Mouse (Mus musculus) neural tube, embryonic 14.5 days (tissue): ENCODE results near the gene Med1. TPM values are rescaled to one million over a fixed set of nuclear protein-coding genes. Genes with fewer than 3 reads are reported as not detected.

Source experiments
- ATAC-seq: fragments of 200-750 bp; cut with Nextera tagmentation; 2 replicates; pipeline ENCODE4 v1.8.0; 2017; ENCODE audit warnings: low read depth, mild to moderate bottlenecking, moderate TSS enrichment, moderate library complexity
- H3K27ac ChIP-seq: fragments of 300-500 bp; sonication (generic); 2 replicates; pipeline ENCODE4 v1.5.1; 2014; ENCODE audit warnings: low read depth, mild to moderate bottlenecking, control low read depth, low read length, moderate library complexity, mixed read lengths
- H3K27me3 ChIP-seq: fragments of 300-500 bp; sonication (generic); 2 replicates; pipeline ENCODE4 v1.6.1; 2014; ENCODE audit warnings: low read length; ENCODE audit not compliant: control insufficient read depth, insufficient read depth
- H3K36me3 ChIP-seq: fragments of 300-500 bp; sonication (generic); 2 replicates; pipeline ENCODE4 v1.6.1; 2014; ENCODE audit warnings: low read length, mixed read lengths; ENCODE audit not compliant: control insufficient read depth, insufficient read depth
- H3K4me1 ChIP-seq: fragments of 300-500 bp; sonication (generic); 2 replicates; pipeline ENCODE4 v1.6.1; 2014; ENCODE audit warnings: low read length; ENCODE audit not compliant: control insufficient read depth, insufficient read depth
- H3K4me2 ChIP-seq: fragments of 300-500 bp; sonication (generic); 2 replicates; pipeline ENCODE4 v1.6.1; 2014; ENCODE audit warnings: mild to moderate bottlenecking, low read depth, low read length, control low read depth
- H3K4me3 ChIP-seq: fragments of 300-500 bp; sonication (generic); 2 replicates; pipeline ENCODE4 v1.5.1; 2014; ENCODE audit warnings: low read depth, low read length, control low read depth, mixed read lengths
- H3K9ac ChIP-seq: fragments of 300-500 bp; sonication (generic); replicated peaks from 2 replicates; pipeline ENCODE4 v1.6.1; 2014; ENCODE audit warnings: low read depth, mild to moderate bottlenecking, control low read depth, low read length, mixed read lengths
- H3K9me3 ChIP-seq: fragments of 300-500 bp; sonication (generic); 2 replicates; pipeline ENCODE4 v1.6.1; 2016; ENCODE audit warnings: low read length; ENCODE audit not compliant: control insufficient read depth
- WGBS: fragments of 180-500 bp; shearing (Covaris S2); extraction: QIAGEN DNeasy Blood & Tissue Kit; methylation state at CpG from one replicate; pipeline ENCODE4 v1.1.7; 2014; 5-methylcytosine and 5-hydroxymethylcytosine counted together
- polyA plus RNA-seq: library from polyadenylated mRNA; unstranded; fragments of >200 nt; fragmentation: Nextera tagmentation; extraction: Ambion mirVana; gene quantifications from 2 replicates; pipeline ENCODE4 v1.2.1, GENCODE M21; 2014

The Med1 gene
- polyA plus RNA-seq, 1 experiment from 2014 or later: 61.1 TPM

- Histone ChIP-seq H3K36me3 (peaks cover 10% of the 10 kb centered on the region), H3K4me2 (peak overlapping the region; percentile 91), H3K9ac (no peak overlapping the region; the same call in 1 of the 2 replicates), H3K4me3 (peak overlapping the region; percentile 99), H3K27me3 (no peaks in the 10 kb centered on the region; the same call in 1 of the 2 replicates), H3K9me3 (no peaks in the 10 kb centered on the region), H3K4me1 (peaks cover 20% of the 10 kb centered on the region), H3K27ac (no peak overlapping the region)
- 11% methylated on average over 10 of the region's 10 CpGs for WGBS
- ATAC-seq: no peak
Observed at GRCm38 (mm10) chr11:98150625-98151156, 42.4 kb downstream of the Med1 start.

DNA sequence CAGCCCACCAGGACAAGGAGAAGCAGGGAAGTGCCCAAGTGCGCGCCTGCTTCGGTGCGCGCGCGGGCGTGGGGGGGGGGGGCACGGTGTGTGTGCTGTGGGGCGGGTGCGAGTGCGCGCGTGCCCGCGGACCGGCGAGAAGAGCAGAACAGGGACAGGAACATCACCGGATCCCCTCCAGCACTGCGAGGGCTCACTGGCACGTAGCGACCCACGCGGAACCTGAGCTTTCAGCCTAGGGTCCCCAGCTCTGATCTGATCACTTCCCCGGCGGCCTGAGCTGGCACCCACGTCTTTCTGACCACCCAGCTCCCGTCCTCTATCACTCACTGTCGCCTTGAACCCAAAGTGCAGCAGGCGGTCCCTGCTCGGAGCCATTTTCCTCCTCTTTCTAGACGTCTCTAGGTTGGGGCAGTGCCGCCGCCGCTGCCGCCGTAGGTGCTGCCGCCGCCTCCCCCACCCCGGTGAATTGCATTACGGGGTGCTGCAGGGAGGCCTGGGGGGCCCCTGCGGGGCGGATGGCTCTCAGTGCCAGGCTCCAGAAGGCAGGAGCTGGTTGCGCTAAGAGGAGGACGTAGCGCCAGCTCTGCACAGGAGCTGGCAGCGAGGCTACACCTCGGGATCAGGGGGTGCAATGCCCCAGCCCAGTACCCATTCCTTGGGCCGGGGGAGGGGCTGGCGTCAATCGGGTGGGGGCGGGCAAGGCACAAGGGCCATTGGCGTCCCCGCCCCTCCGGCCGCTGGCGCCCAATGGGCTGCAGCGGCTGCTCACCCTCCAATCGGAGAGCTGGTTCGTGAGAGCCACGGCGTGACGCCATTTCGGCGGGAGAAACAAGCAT is 43.1 kb downstream of the Med1 start, which contains the start of gene Fbxl20:
Gene Fbxl20 (minus strand): TSS at position 618 of the 839 bp plus-strand sequence.
- peak within 1 kb of the TSS; percentile 91 for H3K4me2 ChIP-seq
- H3K36me3 ChIP-seq: peaks cover 3% of the 10 kb centered on the region
- peak within 1 kb of the TSS; percentile 99 for H3K4me3 ChIP-seq
- H3K27ac ChIP-seq: peak within 1 kb of the TSS; percentile 95
- H3K27me3 ChIP-seq: no peaks in the 10 kb centered on the region; the same call in 1 of the 2 replicates
- under 1% methylated on average over 59 of the region's 65 CpGs for WGBS
- peaks cover 20% of the 10 kb centered on the region for H3K4me1 ChIP-seq
- peak within 1 kb of the TSS; percentile 92 for H3K9ac ChIP-seq
- ATAC-seq: peak; percentile 91
- H3K9me3 ChIP-seq: no peaks in the 10 kb centered on the region

GRCm38 (mm10) chr11:98149304-98149750 is 43.8 kb downstream of the Med1 start:
- no peaks in the 10 kb centered on the region for H3K36me3 ChIP-seq
- H3K9me3 ChIP-seq: no peaks in the 10 kb centered on the region
- peak; percentile 89 for ATAC-seq
- no peaks in the 10 kb centered on the region; the same call in 1 of the 2 replicates for H3K27me3 ChIP-seq
- WGBS: 0% methylated on average over 45 of the region's 57 CpGs
- peak overlapping the region; percentile 92 for H3K9ac ChIP-seq
- H3K4me2 ChIP-seq: peak overlapping the region; percentile 91
- peak overlapping the region; percentile 95 for H3K27ac ChIP-seq
- H3K4me3 ChIP-seq: peak overlapping the region; percentile 99
- H3K4me1 ChIP-seq: peaks cover 20% of the 10 kb centered on the region

GRCm38 (mm10) chr11:98148551-98149301 is 44.4 kb downstream of the Med1 start:
- peaks cover 20% of the 10 kb centered on the region for H3K4me1 ChIP-seq
- H3K27me3 ChIP-seq: no peaks in the 10 kb centered on the region; the same call in 1 of the 2 replicates
- no peaks in the 10 kb centered on the region for H3K36me3 ChIP-seq
- WGBS: 3% methylated on average over 45 of the region's 45 CpGs
- ATAC-seq: peak; percentile 36
- no peaks in the 10 kb centered on the region for H3K9me3 ChIP-seq
- H3K9ac ChIP-seq: peak overlapping the region; percentile 92
- H3K4me3 ChIP-seq: peak overlapping the region; percentile 99
- H3K27ac ChIP-seq: peak overlapping the region; percentile 95
- peak overlapping the region; percentile 91 for H3K4me2 ChIP-seq

- Histone ChIP-seq H3K9ac (no peak overlapping the region), H3K36me3 (no peaks in the 10 kb centered on the region), H3K27me3 (no peaks in the 10 kb centered on the region; the same call in 1 of the 2 replicates), H3K4me3 (no peak overlapping the region), H3K4me2 (no peak overlapping the region), H3K4me1 (peaks cover 20% of the 10 kb centered on the region), H3K27ac (no peak overlapping the region), H3K9me3 (no peaks in the 10 kb centered on the region)
- ATAC-seq: no peak
- 89% methylated on average over 7 of the region's 7 CpGs for WGBS
Observed at GRCm38 (mm10) chr11:98145856-98146255, 47.2 kb downstream of the Med1 start.

DNA sequence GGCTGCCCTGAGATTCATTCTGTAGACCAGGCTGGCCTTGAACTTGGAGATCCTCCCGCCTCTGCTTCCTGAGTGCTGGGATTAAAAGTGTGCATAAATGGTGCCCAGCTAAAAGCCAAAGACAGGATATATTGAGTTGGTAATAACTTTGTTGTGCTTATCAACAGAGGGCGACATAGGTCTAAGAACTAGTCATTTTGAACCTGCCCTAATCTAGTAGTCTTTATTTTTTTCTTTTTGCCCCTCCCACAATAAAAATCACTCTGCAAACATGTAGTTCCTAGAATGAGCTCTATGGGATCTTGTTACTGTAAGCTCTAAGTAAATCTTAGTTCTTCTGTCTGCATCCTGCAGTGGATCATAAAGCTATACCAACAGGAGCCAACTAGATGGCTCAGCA is 50.5 kb downstream of the Med1 start:
- no peaks in the 10 kb centered on the region for H3K27me3 ChIP-seq
- no peak overlapping the region for H3K27ac ChIP-seq
- peaks cover 7% of the 10 kb centered on the region for H3K4me1 ChIP-seq
- H3K36me3 ChIP-seq: no peaks in the 10 kb centered on the region
- no peak overlapping the region for H3K9ac ChIP-seq
- no peak for ATAC-seq
- no peak overlapping the region for H3K4me3 ChIP-seq
- no peaks in the 10 kb centered on the region for H3K9me3 ChIP-seq
- 94% methylated on average over 2 of the region's 2 CpGs for WGBS
- H3K4me2 ChIP-seq: no peak overlapping the region

GRCm38 (mm10) chr11:98138894-98139293 is 54.2 kb downstream of the Med1 start:
- no peak overlapping the region for H3K9ac ChIP-seq
- no peaks in the 10 kb centered on the region for H3K9me3 ChIP-seq
- no peak for ATAC-seq
- WGBS: 72% methylated on average over 7 of the region's 7 CpGs
- no peak overlapping the region for H3K27ac ChIP-seq
- no peak overlapping the region for H3K4me3 ChIP-seq
- no peaks in the 10 kb centered on the region for H3K4me1 ChIP-seq
- no peaks in the 10 kb centered on the region for H3K36me3 ChIP-seq
- H3K27me3 ChIP-seq: no peaks in the 10 kb centered on the region
- H3K4me2 ChIP-seq: no peak overlapping the region

- Histone ChIP-seq H3K4me2 (no peak overlapping the region), H3K4me3 (no peak overlapping the region), H3K9me3 (no peaks in the 10 kb centered on the region), H3K27me3 (no peaks in the 10 kb centered on the region), H3K4me1 (no peaks in the 10 kb centered on the region), H3K27ac (no peak overlapping the region), H3K9ac (no peak overlapping the region), H3K36me3 (no peaks in the 10 kb centered on the region)
- ATAC-seq: no peak
- WGBS: 90% methylated on average over 11 of the region's 11 CpGs
Observed at GRCm38 (mm10) chr11:98137836-98138235, 55.3 kb downstream of the Med1 start.
